Mouse (Mus musculus) left cerebral cortex, postnatal 14 days (tissue): Measurements from ENCODE around the gene Dpm2. TPM values are rescaled to one million over a fixed set of nuclear protein-coding genes. Genes with fewer than 3 reads are reported as not detected.

ENCODE experiments used
- DNase-seq, 2 experiments: peaks; one replicate each; pipeline ENCODE4 v3.0.0; 2021 to 2022; ENCODE audit warnings: low spot score in 2 of 2, mixed read lengths in 1 of 2
- intact Hi-C: fragments of 180-260 bp; cut with DNase I; formaldehyde crosslinking; loops from one replicate; pipeline ENCODE4 v1.15.1; 2025
- long read RNA-seq, 2 experiments: library from polyadenylated mRNA; stranded (forward); transcript quantifications; one replicate each; pipeline ENCODE4 v2.0.0; 2021
- total RNA-seq, 2 experiments: library from RNA; stranded (reverse); gene quantifications; 2 replicates each; pipeline ENCODE4 v1.2.3; 2021

Gene Dpm2
- total RNA-seq = 10 to 100 TPM; 78.7 to 86.3 TPM
- long read RNA-seq, experiment 1, transcript Dpm2-202 (3 exons, 655 nt) = minor isoform, 17 of 86 reads
- long read RNA-seq, experiment 1, transcript Dpm2-201 (4 exons, 869 nt) = major isoform, 48 of 86 reads
- long read RNA-seq, experiment 1, partial matches to known transcripts = 6 of 86 reads
- long read RNA-seq, experiment 1, other reads (novel, unspliced or antisense) = 15 of 86 reads
- long read RNA-seq, experiment 2, transcript Dpm2-201 (4 exons, 869 nt) = major isoform, 34 of 69 reads
- long read RNA-seq, experiment 2, transcript Dpm2-202 (3 exons, 655 nt) = minor isoform, 8 of 69 reads
- long read RNA-seq, experiment 2, partial matches to known transcripts = 4 of 69 reads
- long read RNA-seq, experiment 2, other reads (novel, unspliced or antisense) = 21 of 69 reads

GRCm38 (mm10) chr2:32570698-32571494, at the start of gene Dpm2:
TSS of gene Dpm2 (plus strand) at chr2:32570858.
- DNase-seq = peak; percentile 93 to 96
- intact Hi-C loops = no loop called here

- DNase-seq = no peak
- intact Hi-C loops = no loop called here
These were observed 46.1 kb upstream of the Dpm2 start for GRCm38 (mm10) chr2:32524536-32525031.

GRCm38 (mm10) chr2:32525816-32526215, 44.8 kb upstream of the Dpm2 start:
- DNase-seq = no peak
- intact Hi-C loops = no loop called here

GRCm38 (mm10) chr2:32527468-32527966, 43.1 kb upstream of the Dpm2 start:
- intact Hi-C loops = no loop called here
- DNase-seq = no peak

GRCm38 (mm10) chr2:32528326-32528725, 42.3 kb upstream of the Dpm2 start:
- intact Hi-C loops = no loop called here
- DNase-seq = no peak

GRCm38 (mm10) chr2:32530479-32530878, 40.2 kb upstream of the Dpm2 start:
- intact Hi-C loops = no loop called here
- DNase-seq = no peak

GRCm38 (mm10) chr2:32533163-32533562, 37.5 kb upstream of the Dpm2 start:
- no peak for DNase-seq
- intact Hi-C loops = no loop called here

- intact Hi-C loops = no loop called here
- DNase-seq = peak in 1 of 2 experiments; percentile 50
These were observed 36.5 kb upstream of the Dpm2 start for GRCm38 (mm10) chr2:32534061-32534732.

GRCm38 (mm10) chr2:32534733-32535471, 35.8 kb upstream of the Dpm2 start, which contains the start of gene Fam102a:
TSS of gene Fam102a (plus strand) at chr2:32535332.
- intact Hi-C loops = no loop called here
- DNase-seq = peak; percentile 99

GRCm38 (mm10) chr2:32535501-32535991, 35.1 kb upstream of the Dpm2 start:
- DNase-seq = peak; percentile 34 to 37
- intact Hi-C loops = no loop called here

GRCm38 (mm10) chr2:32536086-32536633, 34.5 kb upstream of the Dpm2 start:
- intact Hi-C loops = no loop called here
- DNase-seq = no peak

GRCm38 (mm10) chr2:32536634-32537359, 33.9 kb upstream of the Dpm2 start:
- DNase-seq = peak; percentile 42
- intact Hi-C loops = no loop called here

GRCm38 (mm10) chr2:32537360-32537905, 33.2 kb upstream of the Dpm2 start:
- no peak for DNase-seq
- intact Hi-C loops = no loop called here

GRCm38 (mm10) chr2:32537941-32538340, 32.7 kb upstream of the Dpm2 start:
- no peak for DNase-seq
- intact Hi-C loops = no loop called here

- DNase-seq = peak in 1 of 2 experiments; percentile 35
- intact Hi-C loops = no loop called here
These were observed 32.2 kb upstream of the Dpm2 start for GRCm38 (mm10) chr2:32538461-32538860.

GRCm38 (mm10) chr2:32539452-32539981, 31.1 kb upstream of the Dpm2 start:
- intact Hi-C loops = no loop called here
- no peak for DNase-seq

- intact Hi-C loops = no loop called here
These were observed 29.2 kb upstream of the Dpm2 start for GRCm38 (mm10) chr2:32541333-32541908.

More at GRCm38 (mm10) chr2:32541333-32541908, 29.2 kb upstream of the Dpm2 start:
- DNase-seq = no peak
